Mouse (Mus musculus) layer of hippocampus, adult 8-10 months (tissue): ENCODE results near the gene Smim26. TPM values are rescaled to one million over a fixed set of nuclear protein-coding genes. Genes with fewer than 3 reads are reported as not detected.
"Not testable (repeated sequence)": the region's sequence is repeated elsewhere in the genome, so short reads cannot be mapped to it uniquely, and the experiment has no call there.

Experiments
- DNase-seq, 2 experiments: peaks; one replicate each; pipeline ENCODE4 v3.0.0; 2022; ENCODE audit warnings: low spot score in 2 of 2
- total RNA-seq, 4 experiments: library from RNA; stranded (reverse); gene quantifications; 2 replicates each; pipeline ENCODE4 v1.2.4; 2022

Gene Smim26
- total RNA-seq: 10 to 100 TPM; 48.3 to 77.4 (median 61.4) TPM

- DNase-seq: peak; percentile 82
Measured at GRCm38 (mm10) chr2:144593951-144594651, at the start of gene Smim26. Gene Smim26 (plus strand): TSS chr2:144594054.

- DNase-seq: no peak
Measured at GRCm38 (mm10) chr2:144544630-144545029, 49.2 kb upstream of the Smim26 start.

GRCm38 (mm10) chr2:144545061-144545460 is 48.8 kb upstream of the Smim26 start:
- no peak for DNase-seq

GRCm38 (mm10) chr2:144545481-144545880 is 48.4 kb upstream of the Smim26 start:
- DNase-seq: no peak

GRCm38 (mm10) chr2:144547559-144547958 is 46.3 kb upstream of the Smim26 start:
- no peak for DNase-seq

GRCm38 (mm10) chr2:144550529-144550928 is 43.3 kb upstream of the Smim26 start, which contains the start of gene Rbbp9:
Gene Rbbp9 (minus strand): TSS chr2:144550869.
- peak; percentile 56 to 73 for DNase-seq

- no peak for DNase-seq
Measured at GRCm38 (mm10) chr2:144553905-144554304, 39.9 kb upstream of the Smim26 start.

- no peak for DNase-seq
Measured at GRCm38 (mm10) chr2:144555286-144555819, 38.5 kb upstream of the Smim26 start.

GRCm38 (mm10) chr2:144555820-144556552 is 37.9 kb upstream of the Smim26 start, which contains the start of gene Sec23b:
Gene Sec23b (plus strand): TSS chr2:144556229.
- DNase-seq: peak; percentile 96 to 97

- DNase-seq: no peak
Measured at GRCm38 (mm10) chr2:144588723-144589122, 5.1 kb upstream of the Smim26 start.

GRCm38 (mm10) chr2:144593036-144593435 is 818 bp upstream of the Smim26 start:
- not testable (repeated sequence) for DNase-seq

- DNase-seq: no peak
Measured at GRCm38 (mm10) chr2:144598006-144598405, 4.2 kb downstream of the Smim26 start.

GRCm38 (mm10) chr2:144599831-144600687 is 6.2 kb downstream of the Smim26 start, which contains the start of gene Dtd1:
Gene Dtd1 (plus strand): TSS chr2:144599897.
- peak; percentile 80 to 86 for DNase-seq

GRCm38 (mm10) chr2:144601576-144601975 is 7.7 kb downstream of the Smim26 start:
- DNase-seq: no peak

GRCm38 (mm10) chr2:144613956-144614355 is 20.1 kb downstream of the Smim26 start:
- no peak for DNase-seq

- no peak for DNase-seq
Measured at GRCm38 (mm10) chr2:144617074-144617874, 23.4 kb downstream of the Smim26 start.

- DNase-seq: no peak
Measured at GRCm38 (mm10) chr2:144621491-144621890, 27.6 kb downstream of the Smim26 start.

GRCm38 (mm10) chr2:144633551-144633950 is 39.7 kb downstream of the Smim26 start:
- DNase-seq: no peak

- no peak for DNase-seq
Measured at GRCm38 (mm10) chr2:144634231-144634630, 40.4 kb downstream of the Smim26 start.

GRCm38 (mm10) chr2:144634729-144635128 is 40.9 kb downstream of the Smim26 start:
- no peak for DNase-seq
